In genomic region chr14:22058729-22059128, GRCm38 (mm10) we compare ENCODE assay signal across 18 mouse cellular contexts. TPM values are rescaled to one million over a fixed set of nuclear protein-coding genes. Genes with fewer than 3 reads are reported as not detected.
"Had no signal": no experiment of that assay in that cellular context is flagged by ENCODE, and none has a peak within 500 bp of the region (broad histone marks: within the 10 kb centered on the region; RNA-seq: fewer than 3 reads in every experiment).

No protein-coding gene starts in this region.

- DNase-seq: gastrocnemius, postnatal 10 days; gastrocnemius, postnatal 25 days; kidney, adult 18-20 months; kidney, postnatal 10 days; liver; liver, embryonic 13.5 days had no signal

- H3K9me3 ChIP-seq: heart, embryonic 10.5 days; heart, embryonic 12.5 days; hindbrain, embryonic 10.5 days; hindbrain, embryonic 12.5 days; intestine, embryonic 15.5 days; limb, embryonic 10.5 days; limb, embryonic 12.5 days; liver, embryonic 13.5 days; liver, embryonic 15.5 days had no signal

- H3K36me3 ChIP-seq: heart, embryonic 10.5 days; heart, embryonic 12.5 days; hindbrain, embryonic 10.5 days; hindbrain, embryonic 12.5 days; intestine, embryonic 15.5 days; limb, embryonic 10.5 days; limb, embryonic 12.5 days; liver, embryonic 13.5 days; liver, embryonic 15.5 days had no signal

- H3K27ac ChIP-seq: heart, embryonic 10.5 days; hindbrain, embryonic 10.5 days; hindbrain, embryonic 12.5 days; hindbrain, embryonic 14.5 days; intestine, embryonic 15.5 days; layer of hippocampus, adult 2 months; left cerebral cortex, adult 2 months; limb, embryonic 10.5 days; limb, embryonic 12.5 days; liver, embryonic 13.5 days; liver, embryonic 15.5 days had no signal

- H3K27me3 ChIP-seq: hindbrain, embryonic 12.5 days; intestine, embryonic 15.5 days; liver, embryonic 13.5 days; liver, embryonic 15.5 days had no signal

- H3K4me3 ChIP-seq: heart, embryonic 10.5 days; heart, embryonic 12.5 days; hindbrain, embryonic 10.5 days; hindbrain, embryonic 12.5 days; intestine, embryonic 15.5 days; layer of hippocampus, adult 2 months; left cerebral cortex, adult 2 months; limb, embryonic 10.5 days; limb, embryonic 12.5 days; liver, embryonic 13.5 days; liver, embryonic 15.5 days had no signal

RNA-seq across cellular contexts. Expression of gene Lrmda, which starts 39.2 kb away (rescaled TPM):
- polyA plus RNA-seq: inflammation-experienced regulatory T-cells, adult 6 months had no signal
